ENCODE assay signal across 9 mouse cellular contexts in the genomic region with DNA sequence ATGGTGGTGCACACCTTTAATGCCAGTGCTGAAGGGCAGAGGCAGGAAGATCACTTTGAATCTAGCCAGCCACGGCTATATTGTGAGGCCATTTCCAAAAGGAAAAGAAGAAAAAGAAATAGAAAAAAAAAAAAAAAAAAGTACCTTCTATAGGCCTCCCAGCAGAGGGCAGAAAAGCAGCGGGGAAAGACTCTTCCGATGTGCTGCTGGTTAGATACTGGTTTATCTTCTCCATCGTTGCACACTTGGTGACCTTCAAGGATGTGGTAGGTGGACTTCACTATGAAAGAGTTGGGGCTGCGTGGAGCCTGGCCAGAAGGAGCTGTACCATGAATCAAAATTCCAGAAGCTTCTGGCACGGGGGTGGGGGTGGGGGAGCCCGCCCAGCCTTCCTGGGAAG. TPM values are rescaled to one million over a fixed set of nuclear protein-coding genes. Genes with fewer than 3 reads are reported as not detected.
DNase-seq lines count a peak whose midpoint lies in the region; TF ChIP-seq lines count a peak whose summit lies in the region.
"Had no signal": no experiment of that assay in that cellular context is flagged by ENCODE, and none has a peak within 500 bp of the region (broad histone marks: within the 10 kb centered on the region; RNA-seq: fewer than 3 reads in every experiment).

No protein-coding gene starts in this region.

- H3K79me2 ChIP-seq in liver, adult 2 months (ENCODE audit: control insufficient read depth, insufficient read depth, low read length) = no peaks in the 10 kb centered on the region

- TF ChIP-seq CTCF in liver, adult 2 months (IDR thresholded peaks at IDR 0.05; ENCODE audit: low read depth, low read length) = peak; percentile 12; the same call in 1 of the 2 replicates

- WGBS in liver, adult 2 months = 21% methylated on average over 7 of the region's 7 CpGs

- no peak for TF ChIP-seq POLR2A in liver, adult 2 months (IDR thresholded peaks at IDR 0.05; ENCODE audit: extremely low read depth, insufficient read depth, low read length)

- H3K9ac ChIP-seq in liver, adult 2 months (ENCODE audit: low read depth, low read length) = no peak overlapping the region

- H3K27ac ChIP-seq in liver, adult 2 months (replicated peaks; ENCODE audit: insufficient read depth, low read depth, low read length) = no peak overlapping the region

- no peaks in the 10 kb centered on the region for H3K27me3 ChIP-seq in liver, adult 2 months (ENCODE audit: control insufficient read depth, insufficient read depth, low read length)

- H3K36me3 ChIP-seq in liver, adult 2 months (ENCODE audit: control insufficient read depth, insufficient read depth, low read length) = no peaks in the 10 kb centered on the region

- peak; percentile 40 for DNase-seq in embryo, embryonic 10 days (ENCODE audit: low spot score)
- no peak for DNase-seq in embryo, embryonic 9.5 days (ENCODE audit: extremely low spot score)
- no peak for DNase-seq in liver, adult 2 months (ENCODE audit: extremely low read depth, low read depth, low spot score)
- no peak for DNase-seq in liver
- DNase-seq in 416B (ENCODE audit: low read depth) = peak; percentile 73
- peak; percentile 68 for DNase-seq in brain, adult 2 months (ENCODE audit: low read depth, low spot score)
- DNase-seq in ovary, adult 18-20 months (ENCODE audit: low spot score) = no peak
- no peak for DNase-seq in gastrocnemius, postnatal 10 days

- no peaks in the 10 kb centered on the region for H3K4me1 ChIP-seq in liver, adult 2 months (ENCODE audit: control insufficient read depth, insufficient read depth, low read length)

- no peak overlapping the region for H3K4me3 ChIP-seq in liver, adult 2 months (ENCODE audit: insufficient read depth, low read depth, low read length)

RNA-seq across cellular contexts. Expression of gene Izumo2, which starts 15.8 kb away (rescaled TPM):
- not detected in 2 replicates for total RNA-seq in liver, adult 2 months (2014; rRNA removed)
- polyA plus RNA-seq in liver, adult 2 months (2012; rRNA removed) = not detected in 2 replicates
- total RNA-seq in gastrocnemius, postnatal 10 days (2021) = not detected
- polyA plus RNA-seq: heart, embryonic 14.5 days had no signal

RNA-seq across cellular contexts. Expression of gene Vrk3, which starts 23.9 kb away (rescaled TPM):
- total RNA-seq in liver, adult 2 months (2014; rRNA removed) = 8.6 and 12.7 TPM in 2 replicates
- polyA plus RNA-seq in liver, adult 2 months (2012; rRNA removed) = 31.4 and 34.3 TPM in 2 replicates
- total RNA-seq in gastrocnemius, postnatal 10 days (2021) = 10 to 100 TPM; 16.7 to 18.5 TPM

RNA-seq across cellular contexts. Expression of gene Zfp473, which starts 26.5 kb away (rescaled TPM):
- total RNA-seq in liver, adult 2 months (2014; rRNA removed) = 0.07 and 0.28 TPM in 2 replicates
- 0.04 TPM in 1 of 2 replicates, not detected in the other for polyA plus RNA-seq in liver, adult 2 months (2012; rRNA removed)
- total RNA-seq in gastrocnemius, postnatal 10 days (2021) = under 1 TPM in 1 of 2 experiments, not detected in 1; 0.29 TPM

RNA-seq across cellular contexts. Expression of gene Myh14, which starts 53.7 kb away (rescaled TPM):
- total RNA-seq in liver, adult 2 months (2014; rRNA removed) = 7.0 and 8.0 TPM in 2 replicates
- polyA plus RNA-seq in liver, adult 2 months (2012; rRNA removed) = 5.6 and 6.0 TPM in 2 replicates
- total RNA-seq in gastrocnemius, postnatal 10 days (2021) = 10 to 100 TPM; 21.4 to 23.3 TPM

Comparison
In these comparisons a context has a peak if more than half of its experiments do, and no peak if none do; other contexts are left out.
1. DNase-seq: peak in embryo, embryonic 10 days (single experiment), 416B (single experiment) and brain, adult 2 months (single experiment); none in embryo, embryonic 9.5 days (single experiment), liver, adult 2 months (single experiment), liver (single experiment), ovary, adult 18-20 months (single experiment) and gastrocnemius, postnatal 10 days (single experiment).